Mouse (Mus musculus) megakaryocyte, embryonic 14.5 days (primary cell): ENCODE measurements around the gene Prok2.

ENCODE experiments used
- FLI1 ChIP-seq: IDR thresholded peaks from 2 replicates; pipeline ENCODE4 v1.6.1; 2012; ENCODE audit warnings: low read length, inconsistent platforms, mixed read lengths
- GATA1 ChIP-seq: IDR thresholded peaks from 3 replicates; pipeline ENCODE4 v1.6.1; 2012; ENCODE audit warnings: mixed read lengths, low read length, inconsistent platforms, borderline replicate concordance

DNA sequence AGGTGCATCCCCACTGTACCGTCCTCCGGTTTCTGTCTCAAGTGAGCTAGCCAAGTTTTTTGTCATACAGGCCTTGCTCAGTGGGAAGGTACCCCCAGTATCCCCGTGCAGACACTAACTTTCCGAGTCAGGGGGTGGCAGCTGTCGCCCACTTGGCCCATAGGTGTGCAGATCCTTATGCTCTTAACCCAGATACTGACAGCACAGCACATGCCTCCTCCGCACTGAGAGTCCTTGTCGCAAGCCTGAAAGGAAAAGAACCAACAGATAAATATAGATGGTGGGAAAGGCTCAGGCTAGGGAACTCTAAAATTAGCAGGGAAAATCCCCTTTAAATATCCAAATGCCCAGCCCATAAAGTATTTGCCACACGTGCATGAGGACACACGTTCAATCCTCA lies 3.8 kb downstream of the Prok2 start:
- TF ChIP-seq GATA1 = no peak
- no peak for TF ChIP-seq FLI1
